Mouse (Mus musculus) heart, embryonic 12.5 days (tissue): ENCODE results near the gene Inca1. TPM values are rescaled to one million over a fixed set of nuclear protein-coding genes. Genes with fewer than 3 reads are reported as not detected.

Experiments
- ATAC-seq: fragments of 200-750 bp; cut with Nextera tagmentation; 2 replicates; pipeline ENCODE4 v1.8.0; 2017; ENCODE audit warnings: moderate TSS enrichment, moderate library complexity; ENCODE audit not compliant: insufficient number of reproducible peaks, low FRiP score
- H3K27ac ChIP-seq: fragments of 300-500 bp; sonication (generic); 2 replicates; pipeline ENCODE4 v1.5.1; 2016; ENCODE audit warnings: mild to moderate bottlenecking, moderate library complexity; ENCODE audit not compliant: poor library complexity, severe bottlenecking
- H3K27me3 ChIP-seq: fragments of 300-500 bp; sonication (generic); replicated peaks from 2 replicates; pipeline ENCODE4 v1.6.1; 2016; ENCODE audit warnings: mild to moderate bottlenecking, moderate library complexity
- H3K36me3 ChIP-seq: fragments of 300-500 bp; sonication (generic); 2 replicates; pipeline ENCODE4 v1.6.1; 2016; ENCODE audit warnings: mild to moderate bottlenecking, moderate library complexity
- H3K4me1 ChIP-seq: fragments of 300-500 bp; sonication (generic); replicated peaks from 2 replicates; pipeline ENCODE4 v1.6.1; 2016; ENCODE audit warnings: mild to moderate bottlenecking
- H3K4me2 ChIP-seq: fragments of 300-500 bp; sonication (generic); 2 replicates; pipeline ENCODE4 v1.6.1; 2016; ENCODE audit warnings: mild to moderate bottlenecking, moderate library complexity
- H3K4me3 ChIP-seq: fragments of 300-500 bp; sonication (generic); 2 replicates; pipeline ENCODE4 v1.5.1; 2016; ENCODE audit warnings: mild to moderate bottlenecking
- H3K9ac ChIP-seq: fragments of 300-500 bp; sonication (generic); 2 replicates; pipeline ENCODE4 v1.6.1; 2016; ENCODE audit warnings: mild to moderate bottlenecking, moderate library complexity
- H3K9me3 ChIP-seq: fragments of 300-500 bp; sonication (generic); replicated peaks from 2 replicates; pipeline ENCODE4 v1.6.1; 2016; ENCODE audit warnings: mild to moderate bottlenecking, moderate library complexity
- WGBS: fragments of 180-500 bp; shearing (Covaris S2); methylation state at CpG from one replicate; pipeline ENCODE4 v1.1.7; 2016; 5-methylcytosine and 5-hydroxymethylcytosine counted together
- polyA plus RNA-seq: library from polyadenylated mRNA; unstranded; fragments of >200 nt; fragmentation: Nextera tagmentation; extraction: Ambion mirVana; gene quantifications from 2 replicates; pipeline ENCODE4 v1.2.1, GENCODE M21; 2016

Inca1 gene
- polyA plus RNA-seq, 1 experiment from 2014 or later = 1.7 TPM

DNA sequence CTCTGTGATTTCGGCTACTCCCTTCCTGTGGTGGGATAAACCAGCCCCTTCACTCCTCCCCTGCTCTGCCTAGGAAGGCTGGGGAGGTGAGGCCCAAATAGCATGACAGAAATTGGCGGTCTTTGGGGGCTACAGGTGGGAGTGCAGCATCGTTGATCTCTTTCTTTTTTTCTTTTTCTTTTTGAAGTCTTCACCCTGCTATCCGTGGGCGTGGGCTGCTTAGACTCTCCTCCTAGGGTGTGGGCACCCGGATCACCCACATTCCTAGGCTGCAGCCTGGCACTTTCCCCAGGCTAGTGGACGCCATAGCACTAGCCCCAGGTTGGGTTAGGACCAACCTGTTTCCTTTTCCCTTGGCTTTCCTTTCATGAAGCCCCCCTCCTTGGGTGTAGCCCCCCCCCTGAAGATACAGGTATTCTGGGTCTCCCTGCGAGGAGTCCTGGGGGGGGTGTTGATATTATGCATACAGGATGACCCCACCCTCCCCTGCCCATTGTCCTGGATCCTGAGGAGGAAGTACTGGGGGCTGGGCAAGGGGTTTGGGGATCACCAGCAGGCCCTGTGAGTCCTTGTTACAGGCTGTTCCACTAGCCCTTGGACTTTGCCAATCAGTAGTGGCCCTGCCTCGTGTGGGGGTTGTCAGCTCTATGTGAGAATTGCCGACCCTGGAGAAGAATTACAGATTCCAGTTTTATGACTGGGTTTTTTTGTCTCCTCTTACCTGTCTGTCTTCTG, 1.4 kb upstream of the Inca1 start:
- Histone ChIP-seq H3K27me3 (no peaks in the 10 kb centered on the region), H3K36me3 (peaks cover 34% of the 10 kb centered on the region), H3K4me1 (peaks cover 29% of the 10 kb centered on the region), H3K4me2 (peak overlapping the region; percentile 89), H3K9ac (peak overlapping the region; percentile 95), H3K4me3 (peak overlapping the region; percentile 84), H3K9me3 (no peaks in the 10 kb centered on the region), H3K27ac (peak overlapping the region; percentile 95)
- ATAC-seq = no peak
- WGBS = 12% methylated on average over 10 of the region's 10 CpGs

DNA sequence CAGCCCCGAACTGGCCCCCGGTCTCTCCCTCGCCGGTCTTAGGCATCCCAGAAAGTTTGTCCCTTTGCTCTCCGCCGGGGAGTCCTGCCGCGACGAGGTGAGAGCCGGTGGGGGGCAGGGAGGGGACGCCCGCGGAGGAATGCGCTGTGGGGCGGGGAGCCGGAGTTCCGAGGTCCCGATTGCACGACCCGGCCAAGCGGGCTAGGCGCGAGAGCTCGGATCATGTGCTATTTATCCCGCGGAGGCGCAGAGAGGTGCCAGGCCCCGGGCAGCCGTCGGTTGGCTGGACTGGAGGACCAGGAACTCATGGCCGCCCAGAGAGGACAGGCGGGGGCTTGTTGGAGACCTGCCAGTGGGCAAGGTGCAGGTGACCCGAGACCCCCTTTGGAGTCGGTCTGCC, 658 bp upstream of the Inca1 start:
- H3K4me1 ChIP-seq = peaks cover 29% of the 10 kb centered on the region
- peak overlapping the region; percentile 84 for H3K4me3 ChIP-seq
- WGBS = 0% methylated on average over 34 of the region's 34 CpGs
- peak overlapping the region; percentile 95 for H3K9ac ChIP-seq
- ATAC-seq = peak; percentile 47
- H3K9me3 ChIP-seq = no peaks in the 10 kb centered on the region
- H3K27me3 ChIP-seq = no peaks in the 10 kb centered on the region
- peak overlapping the region; percentile 89 for H3K4me2 ChIP-seq
- H3K27ac ChIP-seq = peak overlapping the region; percentile 95
- peaks cover 26% of the 10 kb centered on the region for H3K36me3 ChIP-seq

DNA sequence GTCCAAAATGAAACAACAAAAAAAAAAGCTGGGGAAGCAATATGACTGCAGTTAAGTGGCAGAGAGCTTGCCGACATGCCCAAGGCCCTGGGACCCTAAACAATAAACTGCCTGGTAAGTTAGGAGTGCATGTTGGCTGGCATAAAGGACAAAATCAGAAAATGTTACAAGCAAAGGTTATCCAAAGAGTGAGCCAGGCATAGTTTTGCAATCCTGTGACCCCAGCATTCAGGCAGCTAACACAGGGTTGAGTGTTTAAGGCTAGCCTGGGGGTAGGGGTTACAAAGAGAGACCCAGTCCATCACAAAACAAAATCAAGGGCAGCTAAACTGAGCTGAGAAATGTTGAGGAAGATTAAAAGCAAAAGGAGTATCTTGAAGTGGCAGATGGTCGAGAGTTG, 904 bp downstream of the Inca1 start:
- peaks cover 10% of the 10 kb centered on the region for H3K36me3 ChIP-seq
- H3K9ac ChIP-seq = peak overlapping the region; percentile 95
- no peaks in the 10 kb centered on the region for H3K9me3 ChIP-seq
- no peaks in the 10 kb centered on the region for H3K27me3 ChIP-seq
- H3K4me3 ChIP-seq = 0 out of 2 replicates have a peak overlapping the region, but pooled peaks have one; percentile 84
- no peak overlapping the region for H3K27ac ChIP-seq
- no peak for ATAC-seq
- H3K4me2 ChIP-seq = no peak overlapping the region
- peaks cover 29% of the 10 kb centered on the region for H3K4me1 ChIP-seq
- 78% methylated on average over 2 of the region's 2 CpGs for WGBS

DNA sequence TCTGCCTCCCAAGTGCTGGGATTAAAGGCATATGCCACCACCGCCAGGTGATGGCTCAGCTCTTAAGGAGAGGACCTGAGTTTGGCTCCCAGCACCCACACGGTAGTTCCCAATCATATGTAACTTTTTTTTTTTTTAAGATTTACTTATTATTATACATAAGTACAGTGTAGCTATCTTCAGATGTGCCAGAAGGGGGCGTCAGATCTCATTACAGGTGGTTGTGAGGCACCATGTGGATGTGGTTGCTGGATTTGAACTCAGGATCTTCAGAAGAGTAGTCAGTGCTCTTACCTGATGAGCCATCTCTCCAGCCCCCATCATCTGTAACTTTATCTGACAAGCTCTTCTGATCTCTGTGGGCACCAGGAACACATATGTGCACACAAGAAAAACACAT, 2.6 kb downstream of the Inca1 start:
- Histone ChIP-seq H3K9me3 (no peaks in the 10 kb centered on the region), H3K27ac (no peak overlapping the region), H3K4me2 (no peak overlapping the region), H3K9ac (no peak overlapping the region), H3K4me3 (no peak overlapping the region), H3K27me3 (no peaks in the 10 kb centered on the region), H3K4me1 (peaks cover 16% of the 10 kb centered on the region), H3K36me3 (no peaks in the 10 kb centered on the region)
- 66% methylated on average over 3 of the region's 3 CpGs for WGBS
- no peak for ATAC-seq

DNA sequence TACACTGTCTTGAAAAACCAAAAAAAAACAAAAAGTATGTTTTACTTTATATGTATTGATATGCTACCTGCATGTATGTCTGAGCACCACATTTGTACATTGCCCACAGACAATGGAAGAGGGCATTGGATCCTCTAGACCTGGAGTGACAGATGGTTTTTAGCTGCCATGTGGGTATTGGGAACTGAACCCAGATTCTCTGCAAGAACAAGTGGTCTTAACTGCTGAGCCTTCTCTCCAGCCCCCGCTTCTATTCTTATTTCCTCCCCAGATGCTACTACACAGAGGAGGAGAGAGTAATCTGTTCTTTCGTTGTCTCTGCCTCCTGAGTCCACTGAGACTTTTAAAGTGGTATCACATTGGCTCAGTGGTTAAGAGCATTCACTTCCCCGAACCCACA, 6.5 kb downstream of the Inca1 start:
- no peak overlapping the region for H3K4me2 ChIP-seq
- no peak overlapping the region for H3K27ac ChIP-seq
- H3K4me1 ChIP-seq = peaks cover 12% of the 10 kb centered on the region
- ATAC-seq = no peak
- H3K36me3 ChIP-seq = no peaks in the 10 kb centered on the region
- no peaks in the 10 kb centered on the region for H3K9me3 ChIP-seq
- H3K4me3 ChIP-seq = no peak overlapping the region
- 54% methylated on average over 3 of the region's 3 CpGs for WGBS
- H3K27me3 ChIP-seq = no peaks in the 10 kb centered on the region
- H3K9ac ChIP-seq = no peak overlapping the region

DNA sequence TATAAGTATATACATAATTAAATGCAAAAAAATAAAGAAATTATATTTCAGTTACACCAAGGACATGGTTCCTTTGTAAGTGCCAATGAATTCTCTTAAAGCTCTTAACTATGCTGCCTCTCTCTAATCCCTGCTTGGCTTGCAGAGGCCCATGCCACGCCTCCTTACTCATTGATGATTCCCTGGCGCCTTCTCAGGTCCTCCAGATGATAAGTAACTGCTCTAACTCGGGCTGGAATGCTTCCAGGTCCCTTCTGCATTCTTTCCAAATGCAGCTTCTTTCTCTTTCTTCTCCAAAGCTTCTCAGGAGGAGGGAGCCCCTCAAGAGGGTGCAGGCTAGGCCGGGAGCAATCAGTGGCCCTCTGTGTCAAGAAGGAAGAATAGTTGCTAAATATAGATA, 10.4 kb downstream of the Inca1 start:
- H3K4me3 ChIP-seq = no peak overlapping the region
- H3K9me3 ChIP-seq = no peaks in the 10 kb centered on the region
- H3K9ac ChIP-seq = no peak overlapping the region
- WGBS = 34% methylated on average over 4 of the region's 4 CpGs
- no peaks in the 10 kb centered on the region for H3K27me3 ChIP-seq
- peaks cover 12% of the 10 kb centered on the region for H3K36me3 ChIP-seq
- ATAC-seq = no peak
- no peak overlapping the region for H3K27ac ChIP-seq
- peaks cover 25% of the 10 kb centered on the region for H3K4me1 ChIP-seq
- no peak overlapping the region for H3K4me2 ChIP-seq

DNA sequence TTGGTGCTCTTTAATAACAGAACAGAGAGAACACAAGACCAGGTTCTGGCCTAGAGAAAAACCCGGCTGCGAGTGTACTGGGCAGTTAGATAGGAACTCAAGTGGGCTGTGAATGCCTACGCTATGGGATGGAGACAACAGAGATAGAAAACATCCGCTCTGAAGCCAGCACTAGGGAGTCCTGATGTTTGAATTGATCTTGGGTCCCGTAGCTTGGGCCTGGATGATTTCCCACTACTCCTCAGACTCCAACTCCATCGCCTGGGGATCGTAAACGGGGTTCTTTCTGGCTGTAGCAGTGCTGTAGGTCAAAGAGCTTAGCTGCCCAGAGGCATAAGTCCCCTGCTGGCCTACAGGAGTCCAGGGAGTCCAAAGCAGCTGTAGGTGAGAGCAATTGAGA, 11.6 kb downstream of the Inca1 start:
- H3K4me2 ChIP-seq = peak overlapping the region; percentile 87
- H3K4me1 ChIP-seq = peaks cover 25% of the 10 kb centered on the region
- H3K27me3 ChIP-seq = no peaks in the 10 kb centered on the region
- H3K4me3 ChIP-seq = peak overlapping the region; percentile 78
- no peak for ATAC-seq
- H3K27ac ChIP-seq = peak overlapping the region; percentile 79
- 13% methylated on average over 8 of the region's 8 CpGs for WGBS
- peak overlapping the region; percentile 90 for H3K9ac ChIP-seq
- no peaks in the 10 kb centered on the region for H3K9me3 ChIP-seq
- H3K36me3 ChIP-seq = peaks cover 23% of the 10 kb centered on the region

DNA sequence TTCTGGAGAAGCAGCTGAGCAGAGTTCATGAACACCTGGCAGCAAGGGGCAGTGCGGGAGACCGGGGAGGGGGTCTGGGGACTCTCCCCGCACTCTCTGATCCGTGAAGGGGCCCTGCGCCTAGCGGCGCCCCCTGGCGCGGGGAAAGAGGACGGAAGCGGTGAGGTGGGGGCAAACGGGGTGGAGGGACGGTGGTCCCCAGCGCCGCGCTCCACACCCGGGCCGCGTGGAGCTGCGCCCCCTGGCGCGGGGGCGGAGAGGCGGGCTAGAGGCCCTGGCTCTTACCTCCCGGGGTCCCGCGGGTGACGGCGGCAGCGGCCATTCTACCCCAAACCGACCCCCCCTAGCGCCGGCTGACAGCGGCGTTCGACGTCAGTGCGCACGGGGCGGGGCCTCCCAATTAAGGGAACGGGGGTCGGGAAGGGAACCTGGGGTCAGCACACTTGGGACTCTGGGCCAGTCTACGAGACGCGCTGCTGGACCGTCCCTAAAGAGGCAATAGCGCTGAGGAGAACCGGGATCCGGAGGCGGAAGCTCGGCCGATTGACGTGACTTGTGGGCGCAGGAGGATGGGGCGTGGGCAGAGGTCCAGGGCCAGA, 12.3 kb downstream of the Inca1 start, which contains the start of gene Camta2:
Gene Camta2 (minus strand): TSS at position 505 of the 599 bp plus-strand sequence.
- Histone ChIP-seq H3K4me1 (peaks cover 25% of the 10 kb centered on the region), H3K4me2 (peak within 1 kb of the TSS; percentile 87), H3K27ac (peak within 1 kb of the TSS; percentile 79), H3K36me3 (peaks cover 29% of the 10 kb centered on the region), H3K9me3 (no peaks in the 10 kb centered on the region), H3K9ac (peak within 1 kb of the TSS; percentile 90), H3K27me3 (no peaks in the 10 kb centered on the region), H3K4me3 (peak within 1 kb of the TSS; percentile 78)
- ATAC-seq = peak; percentile 84
- under 1% methylated on average over 55 of the region's 55 CpGs for WGBS

DNA sequence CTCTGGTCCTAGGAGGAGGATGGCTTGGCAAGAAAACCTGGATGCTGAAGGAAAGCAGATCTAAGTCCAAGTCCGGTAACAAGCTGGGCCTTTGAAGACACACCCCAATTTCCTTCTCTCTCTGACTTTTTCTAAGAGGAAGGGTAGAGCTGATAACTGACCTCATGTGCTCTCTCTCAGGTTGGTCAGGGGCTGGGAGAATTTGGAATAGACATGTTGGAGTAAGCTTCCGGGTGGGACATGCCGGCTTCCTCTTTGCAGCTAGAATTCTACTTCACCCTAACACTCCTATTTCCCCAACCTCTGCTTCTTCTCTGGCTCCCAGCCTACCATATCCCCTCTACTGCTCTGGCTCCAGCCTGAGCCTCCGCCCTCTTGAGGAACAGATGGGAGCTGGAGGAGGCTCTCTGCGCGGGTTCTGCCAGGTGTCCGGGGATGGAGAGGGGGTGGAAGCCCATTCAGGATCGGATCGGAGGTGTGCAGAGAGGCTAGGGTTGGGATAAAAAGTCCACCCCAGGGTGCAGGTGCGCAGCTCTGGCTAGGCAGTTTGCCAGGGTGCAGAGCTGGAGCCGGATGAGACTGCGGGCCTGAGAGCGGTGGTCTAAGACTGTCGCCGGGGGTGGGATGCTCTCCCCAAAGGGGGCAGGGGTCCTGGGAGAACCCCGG, 12.9 kb downstream of the Inca1 start:
- Histone ChIP-seq H3K9ac (peak overlapping the region; percentile 90), H3K4me2 (peak overlapping the region; percentile 87), H3K36me3 (peaks cover 36% of the 10 kb centered on the region), H3K4me3 (peak overlapping the region; percentile 78), H3K9me3 (no peaks in the 10 kb centered on the region), H3K27ac (peak overlapping the region; percentile 79), H3K4me1 (peaks cover 30% of the 10 kb centered on the region), H3K27me3 (no peaks in the 10 kb centered on the region)
- WGBS = 3% methylated on average over 16 of the region's 16 CpGs
- ATAC-seq = peak; percentile 44

DNA sequence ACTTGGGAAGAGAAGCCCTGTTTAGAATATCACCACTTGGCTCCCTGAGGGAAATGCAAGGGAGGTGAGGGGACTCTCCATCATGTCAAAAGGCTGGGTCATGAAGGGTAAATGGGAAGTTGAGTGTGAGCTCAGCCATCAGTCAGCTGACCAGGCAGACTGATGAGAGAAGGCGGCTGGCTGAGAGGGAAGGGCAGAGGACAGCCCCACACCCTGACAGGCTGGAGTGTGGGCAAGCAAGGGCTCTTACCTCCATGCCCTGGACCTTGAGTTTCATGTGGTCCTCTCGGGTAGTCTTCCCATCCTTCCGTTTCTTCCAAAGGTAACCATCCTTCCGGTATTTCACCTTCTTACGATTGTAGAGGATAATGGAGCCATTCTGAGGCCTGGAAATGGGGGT, 16.3 kb downstream of the Inca1 start:
- no peak overlapping the region for H3K4me2 ChIP-seq
- no peaks in the 10 kb centered on the region for H3K27me3 ChIP-seq
- 83% methylated on average over 5 of the region's 5 CpGs for WGBS
- peaks cover 24% of the 10 kb centered on the region for H3K4me1 ChIP-seq
- no peak overlapping the region for H3K4me3 ChIP-seq
- H3K9ac ChIP-seq = no peak overlapping the region
- no peaks in the 10 kb centered on the region for H3K9me3 ChIP-seq
- peaks cover 64% of the 10 kb centered on the region for H3K36me3 ChIP-seq
- no peak overlapping the region for H3K27ac ChIP-seq
- ATAC-seq = no peak

DNA sequence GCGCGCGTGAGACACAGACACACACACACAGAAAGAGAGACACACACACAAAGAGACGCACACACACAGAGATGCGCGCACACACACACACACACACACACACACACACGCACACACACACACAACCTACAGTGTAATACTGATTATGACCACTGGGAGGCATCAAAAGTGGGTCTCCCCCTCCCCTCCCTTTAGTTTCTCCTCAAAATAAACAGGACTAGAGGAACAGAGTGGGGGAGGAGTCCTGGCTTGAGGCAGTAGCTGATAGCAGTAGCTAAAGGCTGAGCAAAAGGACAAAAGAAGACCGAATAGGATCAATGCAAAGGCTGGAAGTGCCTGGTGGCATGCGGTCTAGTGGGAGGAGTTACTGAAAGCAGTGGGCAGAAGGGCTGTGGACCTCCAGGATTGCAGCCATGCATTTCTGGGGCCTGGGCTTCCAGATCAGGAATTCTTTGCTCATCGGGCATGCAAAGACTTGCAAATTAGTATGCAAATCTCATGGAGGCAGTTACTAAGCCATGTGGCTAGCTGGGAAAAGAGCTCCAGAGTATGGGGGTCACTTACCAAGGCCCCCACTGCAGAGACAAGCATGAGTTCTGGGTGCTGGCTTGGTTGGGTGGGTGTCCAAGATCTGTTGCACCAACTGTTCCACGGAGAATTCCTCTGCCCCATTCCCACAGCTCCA, 17.9 kb downstream of the Inca1 start:
- Histone ChIP-seq H3K36me3 (peaks cover 71% of the 10 kb centered on the region), H3K4me3 (no peak overlapping the region), H3K4me2 (peak overlapping the region; percentile 23; the same call in 1 of the 2 replicates), H3K9me3 (no peaks in the 10 kb centered on the region), H3K4me1 (peaks cover 15% of the 10 kb centered on the region), H3K27me3 (no peaks in the 10 kb centered on the region), H3K27ac (no peak overlapping the region), H3K9ac (peak overlapping the region; percentile 28; the same call in 1 of the 2 replicates)
- ATAC-seq = 0 out of 2 replicates have a peak, but pooled peaks have one; percentile 39
- WGBS = 18% methylated on average over 11 of the region's 11 CpGs
